Mouse (Mus musculus): ENCODE measurements around the gene Naa25.

Naa25 gene

DNA sequence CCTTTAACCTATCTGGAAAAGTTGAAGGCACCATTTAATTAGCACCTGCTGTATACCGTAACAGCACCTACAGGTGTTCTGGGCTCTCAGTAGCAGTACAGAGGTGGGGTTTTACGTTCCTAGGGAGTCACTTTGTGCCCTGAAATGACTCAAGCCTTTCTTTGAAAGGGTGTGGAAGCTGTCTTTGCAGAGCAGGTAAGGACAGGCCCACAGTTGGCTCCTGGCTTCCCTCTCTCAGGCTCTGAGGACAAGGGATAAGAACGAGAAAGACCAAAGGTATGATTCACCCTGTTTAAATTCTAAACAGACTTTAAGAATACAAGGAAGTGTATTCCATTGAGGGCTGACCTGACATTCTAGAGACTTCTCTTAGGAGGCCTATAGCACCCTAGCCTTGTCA is 4.3 kb upstream of the Naa25 start:
- no peak for DNase-seq (ENCODE audit: low read depth, low spot score)

DNA sequence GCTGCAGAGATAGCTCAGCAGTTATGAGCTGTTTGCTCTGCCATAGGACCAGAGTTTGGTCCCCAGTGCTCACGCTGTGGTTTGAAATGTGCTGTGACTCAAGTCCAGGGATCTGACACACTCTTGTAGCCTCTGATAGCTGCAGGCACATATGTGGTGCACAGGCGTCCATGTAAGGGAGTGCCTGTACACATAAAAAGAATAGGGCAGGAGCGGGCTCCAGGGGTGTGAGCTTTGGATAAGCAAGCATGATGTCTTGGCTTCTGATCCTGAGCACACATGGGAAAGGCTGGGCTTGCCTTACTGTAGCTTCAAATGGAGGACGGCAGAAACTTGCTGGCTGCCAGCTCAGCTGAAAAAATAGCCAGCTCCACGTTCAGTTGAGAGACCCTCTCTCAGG is 2.1 kb upstream of the Naa25 start:
- no peak for DNase-seq (ENCODE audit: low read depth, low spot score)

DNA sequence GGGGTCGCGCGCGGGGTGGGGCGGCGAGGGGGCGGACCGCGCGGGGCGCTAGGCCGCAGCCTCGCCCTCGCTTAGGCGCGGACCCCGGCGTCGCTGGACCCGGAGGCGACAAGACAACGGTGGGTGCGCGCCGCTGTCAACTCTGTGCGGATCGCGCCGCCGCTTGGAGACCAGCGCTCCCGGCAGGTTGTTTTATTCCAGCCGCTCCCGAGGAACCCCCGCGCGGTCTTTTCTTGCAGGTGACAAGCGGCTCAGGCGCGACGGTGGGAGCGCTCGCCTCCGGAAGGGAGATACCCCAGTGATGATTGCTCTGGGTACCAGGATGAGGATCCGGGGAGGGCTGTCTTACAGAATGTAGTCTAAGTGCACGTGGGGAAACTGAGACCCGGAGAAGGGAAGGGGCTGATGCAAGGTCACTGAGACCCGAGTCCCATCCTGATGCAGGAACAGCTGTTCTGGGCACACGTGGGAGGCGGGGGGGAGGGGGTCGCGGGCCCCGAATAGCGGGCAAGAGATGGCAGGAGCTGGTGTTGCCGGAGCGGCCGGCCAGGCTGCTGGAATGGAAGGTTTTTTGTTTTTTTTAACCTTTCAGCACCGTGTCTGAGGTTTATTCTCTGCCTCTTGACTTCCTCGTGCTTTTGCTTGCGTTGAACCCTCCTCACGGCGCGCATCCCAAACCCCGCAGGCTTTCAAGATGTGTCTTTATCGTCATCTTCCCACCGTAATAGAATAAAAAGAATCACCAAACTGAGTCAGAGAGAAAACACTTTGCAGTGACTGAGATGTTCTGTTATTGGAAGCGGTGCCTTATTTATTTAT is 619 bp downstream of the Naa25 start:
- peak; percentile 71 for DNase-seq (ENCODE audit: low read depth, low spot score)

GRCm38 (mm10) chr5:121398965-121399462 is 1.3 kb downstream of the Naa25 start:
- DNase-seq (ENCODE audit: low read depth, low spot score) = no peak

DNA sequence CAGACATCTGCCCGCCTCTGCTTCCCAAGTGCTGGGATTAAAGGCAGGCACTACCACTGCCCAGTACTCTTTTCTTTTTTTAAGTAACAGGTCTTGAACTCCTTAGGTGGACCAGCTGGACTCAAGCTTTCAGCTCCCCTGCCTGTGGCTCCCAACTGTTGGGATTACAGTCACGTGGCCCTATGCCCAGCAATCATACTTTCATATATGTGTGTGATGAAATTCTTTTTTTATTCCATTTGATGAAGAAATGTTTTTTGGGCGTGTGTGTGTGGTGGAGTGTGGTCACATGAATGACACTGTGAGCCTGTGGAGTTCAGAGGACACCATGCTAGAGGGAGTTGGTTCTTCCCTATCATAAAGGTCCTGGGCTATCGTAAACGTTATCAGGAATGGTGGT is 1.8 kb downstream of the Naa25 start:
- DNase-seq (ENCODE audit: low read depth, low spot score) = no peak

- DNase-seq (ENCODE audit: low read depth, low spot score) = no peak
These were observed 2.3 kb downstream of the Naa25 start for GRCm38 (mm10) chr5:121400064-121400463.

- no peak for DNase-seq (ENCODE audit: low read depth, low spot score)
These were observed 3.1 kb downstream of the Naa25 start for GRCm38 (mm10) chr5:121400849-121401248.

- no peak for DNase-seq (ENCODE audit: low read depth, low spot score)
These were observed 10.1 kb downstream of the Naa25 start for GRCm38 (mm10) chr5:121407856-121408255.

DNA sequence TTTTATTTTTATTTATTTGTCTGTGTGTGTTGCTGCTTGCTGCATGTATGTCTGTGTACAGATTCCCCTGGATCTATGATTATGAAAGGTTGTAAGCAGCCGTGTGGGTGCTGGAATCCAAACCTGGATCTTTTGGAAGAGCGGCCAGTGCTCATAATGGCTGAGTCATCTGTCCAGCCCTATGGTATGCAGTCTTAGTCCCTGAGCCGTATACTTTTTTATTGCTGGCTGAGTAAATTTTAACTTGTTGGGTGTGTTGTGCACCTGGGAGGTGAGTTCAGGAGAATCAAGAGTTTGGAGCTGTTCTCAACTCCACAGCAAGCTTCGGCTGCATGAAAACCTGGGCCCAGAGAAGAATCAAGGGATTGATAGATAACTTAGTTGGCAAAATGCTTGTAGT is 13.2 kb downstream of the Naa25 start:
- no peak for DNase-seq (ENCODE audit: low read depth, low spot score)

DNA sequence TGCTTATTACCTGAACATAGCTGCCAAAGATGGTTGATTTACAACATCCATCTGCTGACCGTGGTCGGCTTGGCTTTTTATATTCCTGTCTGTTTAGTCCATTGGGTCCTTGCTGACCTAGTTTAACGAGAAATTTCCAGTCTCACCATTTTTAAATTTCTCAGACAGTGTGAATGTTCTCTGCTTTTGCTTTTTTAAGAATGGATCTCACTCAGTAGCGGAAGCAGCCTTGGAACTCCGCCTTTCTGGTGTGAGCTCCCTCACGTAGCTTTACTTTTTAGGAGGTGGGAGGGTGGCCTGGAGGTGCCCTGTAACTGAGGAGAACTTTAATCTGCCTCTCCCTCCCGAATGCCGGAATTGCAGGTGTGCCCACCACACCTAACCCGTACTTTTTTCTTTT is 23.0 kb downstream of the Naa25 start:
- DNase-seq (ENCODE audit: low read depth, low spot score) = no peak

- DNase-seq (ENCODE audit: low read depth, low spot score) = no peak
These were observed 25.1 kb downstream of the Naa25 start for GRCm38 (mm10) chr5:121422787-121423186.

- no peak for DNase-seq (ENCODE audit: low read depth, low spot score)
These were observed 25.6 kb downstream of the Naa25 start for GRCm38 (mm10) chr5:121423297-121423696.

GRCm38 (mm10) chr5:121428954-121429353 is 31.2 kb downstream of the Naa25 start:
- DNase-seq (ENCODE audit: low read depth, low spot score) = no peak

GRCm38 (mm10) chr5:121438131-121438530 is 40.4 kb downstream of the Naa25 start:
- no peak for DNase-seq (ENCODE audit: low read depth, low spot score)

- DNase-seq (ENCODE audit: low read depth, low spot score) = peak; percentile 30
These were observed 41.0 kb downstream of the Naa25 start for GRCm38 (mm10) chr5:121438756-121439155.

DNA sequence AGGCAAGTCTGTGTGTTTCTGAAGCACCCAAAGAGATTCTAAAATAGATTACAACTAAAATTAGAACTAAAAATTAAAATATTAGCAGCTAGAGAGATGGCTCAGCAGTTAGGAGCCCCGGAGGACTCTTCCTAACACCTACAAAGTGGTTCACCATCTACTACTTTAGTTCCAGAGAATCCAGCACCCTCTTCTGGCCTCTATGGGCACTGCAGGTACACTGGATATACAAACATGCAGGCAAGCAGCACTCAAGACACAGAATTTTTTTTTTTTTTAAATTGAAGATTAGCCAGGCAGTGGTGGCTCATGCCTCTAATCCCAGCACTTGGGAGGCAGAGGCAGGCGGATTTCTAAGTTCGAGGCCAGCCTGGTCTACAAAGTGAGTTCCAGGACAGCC is 45.8 kb downstream of the Naa25 start:
- DNase-seq (ENCODE audit: low read depth, low spot score) = peak; percentile 81

DNA sequence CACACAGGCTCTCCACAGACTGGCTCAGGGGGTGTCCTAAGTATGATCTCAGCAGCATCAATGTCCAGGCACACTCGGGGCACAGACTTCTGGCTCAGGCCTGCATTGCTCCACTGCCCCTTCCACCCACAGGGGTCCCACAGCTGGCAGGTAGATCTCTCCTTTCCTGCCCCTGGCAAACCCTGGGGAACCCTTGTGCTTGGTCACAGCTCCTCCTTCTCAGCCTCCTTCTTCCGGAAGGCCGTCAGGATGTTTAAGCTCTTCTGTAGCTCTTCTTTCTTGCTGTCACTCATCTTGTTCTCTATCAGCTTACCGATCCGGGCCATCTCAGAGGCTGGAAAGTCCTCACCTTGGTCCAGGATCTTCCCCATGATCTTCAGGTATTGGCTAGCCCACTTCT is 47.1 kb downstream of the Naa25 start:
- DNase-seq (ENCODE audit: low read depth, low spot score) = no peak

- DNase-seq (ENCODE audit: low read depth, low spot score) = peak; percentile 78
These were observed 50.7 kb downstream of the Naa25 start for GRCm38 (mm10) chr5:121448450-121448849.

DNA sequence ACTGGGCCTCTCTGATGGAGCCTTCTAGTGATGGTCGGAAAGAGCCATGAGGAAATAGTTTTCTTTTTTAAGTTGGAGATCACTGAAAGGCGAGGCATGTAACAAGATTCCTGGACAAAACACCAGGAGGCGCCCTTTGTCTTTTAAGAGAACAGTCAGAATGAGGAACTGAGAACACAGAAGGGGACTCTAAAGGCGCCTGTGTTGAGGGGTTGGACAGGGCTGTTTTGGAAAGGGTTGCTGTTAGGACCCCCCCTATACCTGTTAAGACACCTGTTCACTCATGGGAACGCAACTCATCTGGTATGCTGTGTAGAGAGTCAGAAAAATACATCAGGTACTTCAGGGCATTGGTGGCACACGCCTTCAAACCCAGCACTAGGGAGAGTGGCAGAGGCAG is 52.2 kb downstream of the Naa25 start:
- DNase-seq (ENCODE audit: low read depth, low spot score) = peak; percentile 90

GRCm38 (mm10) chr5:121450476-121450875 is 52.7 kb downstream of the Naa25 start:
- no peak for DNase-seq (ENCODE audit: low read depth, low spot score)

- DNase-seq (ENCODE audit: low read depth, low spot score) = no peak
These were observed 53.5 kb downstream of the Naa25 start for GRCm38 (mm10) chr5:121451203-121451602.

DNA sequence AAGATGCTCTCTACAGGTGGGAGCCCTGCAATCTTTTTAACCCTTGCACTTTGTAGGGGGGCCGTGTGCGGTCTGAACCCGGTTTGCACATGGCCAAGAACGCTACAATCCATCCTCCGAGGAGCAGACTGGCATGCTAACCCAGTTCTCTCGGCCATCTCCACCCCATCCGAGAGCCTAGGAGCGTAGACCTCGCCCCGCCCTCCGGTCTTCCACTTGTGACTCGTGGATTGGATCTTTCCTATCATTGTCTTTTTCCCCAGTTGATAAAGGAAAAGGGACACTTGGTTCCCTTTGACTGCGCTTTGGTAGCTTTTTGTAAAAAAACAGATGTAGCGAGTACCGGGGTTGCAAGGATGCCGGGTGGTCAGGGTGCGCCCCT is 53.9 kb downstream of the Naa25 start, which contains the start of gene Tmem116:
TSS of gene Tmem116 (plus strand) at position 250 of the 382 bp plus-strand sequence.
- peak; percentile 79 for DNase-seq (ENCODE audit: low read depth, low spot score)
